Mouse (Mus musculus): ENCODE measurements at regions not wholly inside any gene's neighbourhood (a gene's known extent, or its start where the extent isn't known, plus 50 kb on each side); places are given as distances from the start of the nearest gene placed in this dataset.

DNA sequence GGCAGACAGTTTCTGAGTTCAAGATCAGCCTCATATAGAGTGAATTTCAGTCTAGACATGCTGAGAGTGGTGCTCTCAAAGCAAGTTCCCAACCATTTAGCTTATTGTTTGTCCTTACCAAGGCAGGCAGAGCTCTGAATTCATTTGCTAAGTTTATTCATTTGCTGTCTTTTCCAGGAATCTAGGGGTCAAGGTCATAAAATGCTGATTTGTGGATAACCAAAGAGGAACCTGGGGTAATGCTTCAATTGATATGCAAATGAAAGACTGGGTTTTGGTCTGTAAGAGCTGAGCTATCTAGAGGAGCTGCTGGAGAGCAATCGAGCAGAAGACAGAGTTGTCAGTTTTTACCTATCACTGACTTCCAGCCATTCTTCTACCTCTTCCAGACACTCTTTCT, 832.8 kb downstream of the Ryr2 start:
- TF ChIP-seq GABPA (IDR thresholded peaks at IDR 0.05; ENCODE audit: insufficient replicate concordance, low read depth, low read length): no peak
- no peak for TF ChIP-seq CHD1 (IDR thresholded peaks at IDR 0.05; ENCODE audit: low read depth, low read length)
- TF ChIP-seq EP300 (IDR thresholded peaks at IDR 0.05; ENCODE audit: low read length): no peak
